Mouse (Mus musculus): Measurements from ENCODE around the gene Pltp. TPM values are rescaled to one million over a fixed set of nuclear protein-coding genes. Genes with fewer than 3 reads are reported as not detected.
"Not testable (repeated sequence)": the region's sequence is repeated elsewhere in the genome, so short reads cannot be mapped to it uniquely, and the experiment has no call there.

The Pltp gene
- polyA plus RNA-seq, 1 experiment = 35.7 TPM

DNA sequence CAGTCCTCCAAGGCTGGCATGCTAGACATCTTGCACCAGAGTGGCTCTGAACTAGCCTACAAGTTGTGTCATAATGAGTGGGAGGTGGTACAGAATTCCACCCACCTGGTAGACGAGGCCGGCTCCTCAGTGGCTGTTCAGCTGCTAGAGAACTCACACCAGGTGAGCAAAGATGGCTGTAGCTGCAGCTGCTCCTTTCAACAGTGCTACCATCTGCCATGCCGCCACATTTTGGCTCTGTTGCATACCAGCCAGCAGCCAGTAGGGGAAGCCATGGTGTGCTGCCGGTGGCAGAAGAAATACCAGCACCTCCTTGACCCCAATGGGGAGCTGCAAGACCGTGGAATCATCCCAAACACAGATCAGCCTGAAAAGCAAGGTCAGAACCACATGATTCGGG, 36.5 kb downstream of the Pltp start:
- WGBS = 91% methylated on average over 6 of the region's 6 CpGs

DNA sequence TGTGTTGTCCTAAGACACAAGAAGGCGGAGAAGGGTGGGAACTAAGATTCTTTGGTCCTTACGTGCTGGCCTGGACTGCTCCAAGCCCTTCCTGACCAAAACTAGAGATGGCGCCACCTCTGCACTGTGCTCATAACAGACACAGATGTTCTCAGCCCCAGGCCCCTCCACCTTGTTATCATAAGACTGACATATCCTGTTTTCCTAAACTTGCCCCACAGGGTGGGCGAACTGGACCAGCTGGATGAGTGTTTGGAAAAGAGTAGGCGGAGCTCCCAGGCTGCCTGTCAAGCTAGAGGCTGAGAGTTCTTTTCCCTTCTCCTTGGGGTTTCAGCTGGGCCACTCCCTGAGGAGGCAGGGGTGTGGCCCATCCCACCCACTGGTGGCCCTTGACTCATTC, 39.8 kb downstream of the Pltp start:
- no peak for DNase-seq (ENCODE audit: low read depth, low spot score)
- 76% methylated on average over 5 of the region's 5 CpGs for WGBS

More for the DNA sequence above, 36.5 kb downstream of the Pltp start:
- DNase-seq (ENCODE audit: low read depth, low spot score) = no peak

DNA sequence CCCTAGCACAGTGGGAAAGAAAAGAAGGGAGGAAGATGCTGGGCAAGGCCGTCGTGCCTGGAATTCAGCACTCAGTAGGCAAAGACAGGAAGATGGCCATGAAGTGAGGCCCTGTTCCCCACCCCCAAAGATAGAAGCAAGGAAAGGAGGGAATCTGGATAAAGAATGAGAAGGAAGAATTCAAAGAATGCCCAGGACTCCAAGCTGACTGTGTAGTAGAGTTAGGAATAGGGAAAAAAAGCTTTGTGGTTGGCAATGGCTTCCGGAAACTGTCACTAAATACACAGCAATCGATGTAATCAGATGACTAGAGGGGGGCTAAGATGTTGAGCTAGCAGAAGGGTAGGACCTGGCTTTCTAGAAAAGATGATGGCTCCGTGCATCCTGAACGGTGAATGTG, 40.3 kb downstream of the Pltp start:
- 87% methylated on average over 6 of the region's 6 CpGs for WGBS
- no peak for DNase-seq (ENCODE audit: low read depth, low spot score)

DNA sequence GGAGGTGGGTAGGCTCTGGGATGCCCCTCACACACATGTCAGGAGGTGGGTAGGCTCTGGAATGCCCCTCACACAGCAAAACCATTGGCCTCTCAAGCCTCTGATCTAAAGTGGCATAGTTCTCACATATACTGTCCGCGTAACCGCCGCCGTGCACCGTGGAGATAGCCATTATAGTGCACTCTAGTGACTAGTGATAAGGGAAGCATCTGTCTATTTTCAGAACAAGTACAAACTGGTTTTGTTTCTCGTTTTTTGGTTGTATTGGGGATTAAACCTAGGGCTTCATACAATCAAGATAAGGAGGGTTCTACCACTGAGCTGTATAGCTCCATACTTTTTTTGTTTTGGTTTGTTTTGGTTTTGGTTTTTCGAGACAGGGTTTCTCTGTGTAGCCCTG, 41.7 kb downstream of the Pltp start:
- 90% methylated on average over 8 of the region's 8 CpGs for WGBS
- DNase-seq (ENCODE audit: low read depth, low spot score) = no peak

DNA sequence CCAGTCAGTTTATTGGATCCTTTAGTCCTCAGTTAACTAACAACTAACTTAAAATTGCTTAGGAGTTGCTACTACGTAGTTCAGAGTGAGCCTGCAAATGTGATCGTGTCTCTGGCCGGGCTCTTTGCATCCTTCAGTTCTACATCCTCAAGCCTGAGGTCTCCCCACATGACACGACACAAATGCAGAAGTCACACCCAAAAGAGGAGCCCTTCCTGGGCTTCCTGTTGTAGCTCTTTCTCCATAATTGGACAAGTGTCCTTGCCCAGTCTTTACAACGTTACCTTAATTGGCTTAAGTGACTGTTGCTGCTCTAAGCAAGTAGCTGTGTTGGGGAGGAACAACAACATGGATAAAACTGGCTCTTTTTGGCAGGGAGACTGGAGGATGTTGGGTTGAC, 42.2 kb downstream of the Pltp start:
- DNase-seq (ENCODE audit: low read depth, low spot score) = no peak

DNA sequence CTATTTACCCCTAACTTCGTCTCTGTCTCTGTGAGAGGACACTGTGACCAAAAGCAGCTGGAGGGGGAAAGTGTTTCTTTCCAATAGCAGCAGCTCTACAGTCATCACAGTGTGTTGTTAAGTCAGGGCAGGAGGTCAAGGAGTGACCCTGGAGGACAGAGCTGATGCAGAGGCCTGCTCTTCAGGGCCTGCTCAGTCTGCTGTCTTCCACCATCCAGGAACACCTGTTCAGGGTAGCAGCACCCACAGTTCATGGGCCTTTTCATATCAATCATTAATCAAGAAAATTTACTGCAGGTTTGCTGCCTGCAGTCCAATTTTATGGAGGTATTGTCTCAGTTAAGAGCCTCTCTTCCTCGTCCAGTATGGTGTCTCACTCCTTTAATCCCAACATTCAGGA, 44.0 kb downstream of the Pltp start:
- WGBS = 26% methylated on average over 2 of the region's 2 CpGs
- DNase-seq (ENCODE audit: low read depth, low spot score) = no peak

More for the DNA sequence above, 42.2 kb downstream of the Pltp start:
- 62% methylated on average over 5 of the region's 5 CpGs for WGBS

DNA sequence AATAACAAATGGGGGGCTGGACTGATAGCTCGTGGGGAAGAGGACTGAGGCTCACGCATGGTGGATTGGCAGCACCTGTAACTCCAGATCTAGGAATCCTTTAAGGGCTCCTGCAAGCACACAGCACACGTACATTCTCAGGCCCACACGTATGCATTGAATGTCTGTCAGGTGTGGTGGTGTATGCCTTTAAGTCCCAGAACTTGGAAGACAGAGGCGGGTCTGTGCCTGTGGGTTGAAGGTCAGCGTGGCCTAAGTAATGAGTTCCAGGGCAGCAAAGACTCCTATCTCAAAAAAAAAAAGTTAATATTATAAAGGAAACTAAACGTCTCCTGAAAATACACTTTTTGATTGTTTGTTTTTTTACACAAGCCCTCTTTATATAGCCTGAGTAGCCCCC, 50.9 kb downstream of the Pltp start:
- DNase-seq (ENCODE audit: low read depth, low spot score) = no peak
- 32% methylated on average over 7 of the region's 7 CpGs for WGBS

DNA sequence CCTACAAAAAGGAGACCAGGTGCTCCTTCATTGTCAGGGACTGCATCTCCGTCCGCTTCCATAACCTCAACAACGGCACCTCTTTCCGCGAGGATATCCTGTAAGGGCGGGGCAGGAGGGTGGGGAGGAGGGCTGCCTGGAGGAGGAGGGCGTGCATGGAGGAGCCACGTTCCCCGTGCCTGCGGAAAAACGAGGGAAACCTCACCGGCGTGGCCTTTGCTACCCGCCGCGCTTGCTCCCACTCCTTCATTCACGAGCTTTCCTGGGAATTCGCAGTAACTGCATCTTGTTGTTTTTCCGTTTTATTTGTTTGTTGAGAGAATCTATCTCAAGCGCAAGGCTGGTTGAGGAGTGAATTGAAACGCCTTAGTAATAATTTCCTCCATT, 52.2 kb downstream of the Pltp start:
- DNase-seq (ENCODE audit: low read depth, low spot score) = no peak
- WGBS = under 1% methylated on average over 21 of the region's 21 CpGs

DNA sequence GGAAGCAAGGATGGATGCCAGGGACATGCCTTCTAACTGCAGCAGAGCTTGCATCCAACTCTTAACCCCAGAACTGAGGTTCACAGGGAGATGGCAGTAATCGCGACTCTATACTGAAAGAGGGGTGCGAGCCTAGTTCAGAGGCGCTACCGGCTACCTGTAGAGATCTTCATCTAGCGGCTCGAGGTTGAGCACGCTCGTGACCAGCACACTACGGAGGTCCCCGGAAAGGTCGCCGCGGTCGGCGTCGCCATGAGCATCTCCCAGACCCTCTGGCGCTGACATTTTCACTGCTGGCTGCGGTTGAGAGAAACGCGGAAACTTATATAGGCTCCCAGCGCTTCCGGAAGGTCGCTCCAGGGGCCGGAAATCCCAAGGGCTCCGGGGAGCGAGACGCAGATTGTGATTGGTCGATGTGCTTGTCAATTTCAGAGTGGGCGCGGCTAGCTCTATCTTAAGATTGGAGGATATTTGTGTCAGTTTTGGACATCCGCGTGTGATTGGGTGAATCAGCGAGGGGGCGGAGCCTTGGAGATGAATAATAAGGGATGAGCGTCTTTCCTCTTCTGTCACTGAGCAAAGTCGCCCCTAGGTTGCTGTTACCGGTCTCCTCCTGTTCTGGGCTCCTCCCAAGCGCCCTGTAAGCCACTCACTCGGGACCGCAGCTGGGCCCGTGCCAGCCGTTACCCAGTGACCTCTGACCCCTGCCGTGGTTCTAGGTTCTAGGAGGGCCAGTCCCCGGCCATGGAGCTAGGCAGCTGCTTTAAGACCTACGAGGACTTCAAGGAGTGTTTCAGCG, 52.8 kb downstream of the Pltp start, which contains the start of the genes Acot8 and Zswim3:
Gene Acot8 (minus strand): TSS at position 350 of the 799 bp plus-strand sequence.
Gene Zswim3 (plus strand): TSS at position 566 of the 799 bp plus-strand sequence.
- under 1% methylated on average over 47 of the region's 47 CpGs for WGBS
- peak; percentile 97 for DNase-seq (ENCODE audit: low read depth, low spot score)

DNA sequence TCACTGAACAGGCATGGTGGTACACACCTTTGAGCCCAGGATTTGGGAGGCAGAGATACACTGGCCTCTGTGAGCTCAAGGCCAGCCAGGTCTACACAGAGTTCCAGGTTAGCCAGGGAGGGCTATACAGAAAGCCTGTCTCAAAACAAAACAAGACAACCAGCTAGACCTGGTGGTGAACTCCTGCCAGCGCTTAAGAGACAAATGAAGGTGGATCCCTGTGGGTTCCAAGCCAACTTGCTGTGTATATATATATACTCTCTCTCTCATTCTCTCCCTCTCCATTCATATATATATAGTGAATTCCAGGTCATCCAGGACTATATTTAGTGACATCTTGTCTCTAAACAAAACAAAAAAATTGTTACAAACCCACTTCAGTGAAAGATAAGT, 53.6 kb downstream of the Pltp start:
- DNase-seq (ENCODE audit: low read depth, low spot score) = no peak
- WGBS = 28% methylated on average over 1 of the region's 1 CpGs

DNA sequence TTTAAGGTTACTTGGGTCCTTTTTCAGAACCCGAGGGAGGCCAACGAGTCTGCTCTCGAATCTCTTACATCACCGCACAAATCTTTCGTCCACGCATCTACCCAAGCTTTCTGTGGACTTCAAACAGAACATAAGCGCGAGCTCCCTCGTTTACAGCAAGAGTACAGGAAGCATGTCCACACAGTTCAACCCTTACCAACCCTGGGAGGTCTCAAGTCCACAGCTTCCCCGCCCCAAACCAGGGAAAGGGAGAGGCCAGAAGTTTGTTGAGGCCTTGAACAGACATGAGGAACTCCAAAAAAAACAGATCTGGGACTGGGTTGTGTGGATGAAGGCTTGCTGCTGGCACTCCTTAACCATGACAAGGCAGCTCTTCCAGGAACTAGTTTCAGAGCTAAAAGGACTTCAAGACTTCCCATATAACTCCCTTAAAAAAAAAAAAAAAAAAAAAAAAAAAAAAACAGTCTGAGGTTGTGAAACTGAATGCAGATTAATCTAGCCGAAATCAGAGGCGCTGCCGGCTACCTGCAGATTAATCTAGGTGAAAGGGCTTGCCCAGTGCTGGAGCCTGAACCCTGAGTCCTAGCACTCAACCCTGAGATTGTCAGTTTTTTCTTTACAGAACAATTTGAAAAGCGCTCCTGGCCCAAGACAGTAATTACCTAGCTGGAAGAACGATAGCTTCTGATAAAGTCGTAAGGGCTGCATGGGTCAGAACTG, 54.1 kb downstream of the Pltp start:
- 38% methylated on average over 16 of the region's 16 CpGs for WGBS
- no peak for DNase-seq (ENCODE audit: low read depth, low spot score)

DNA sequence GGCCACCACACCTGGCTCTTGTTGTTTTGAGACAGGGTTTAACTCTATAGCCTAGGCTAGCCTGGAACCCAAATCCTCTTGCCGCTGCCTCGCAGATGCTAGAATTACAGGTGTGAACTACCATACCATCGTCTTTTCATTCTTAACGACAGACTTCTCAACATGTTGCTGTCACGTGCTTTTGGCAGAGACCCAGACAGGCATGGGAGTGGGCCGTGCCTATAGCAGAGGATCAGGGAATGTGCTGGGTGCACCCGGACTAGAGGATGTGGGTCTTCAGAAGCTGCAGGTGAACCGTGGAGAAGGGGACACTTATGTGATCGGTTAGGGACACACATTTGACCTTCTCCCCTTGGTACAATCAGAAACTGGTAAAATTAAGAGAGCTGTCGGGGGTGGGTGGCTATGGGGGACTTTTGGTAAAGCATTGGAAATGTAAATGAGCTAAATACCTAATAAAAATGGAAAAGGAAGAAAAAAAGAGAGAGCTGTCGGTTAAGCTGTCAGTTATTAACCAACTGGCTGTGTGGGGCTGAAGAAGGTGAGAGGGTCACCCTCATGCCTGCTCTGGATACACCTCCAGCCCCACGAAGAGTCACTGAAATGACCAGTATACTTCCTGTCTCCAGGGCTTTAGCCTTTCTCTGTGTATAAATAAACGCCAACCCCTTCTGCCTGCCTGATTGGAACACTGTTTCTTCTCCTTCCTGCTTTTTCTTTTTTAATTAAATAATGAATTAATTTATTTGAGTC, 57.1 kb downstream of the Pltp start:
- WGBS = 82% methylated on average over 13 of the region's 13 CpGs
- no peak for DNase-seq (ENCODE audit: low read depth, low spot score)

DNA sequence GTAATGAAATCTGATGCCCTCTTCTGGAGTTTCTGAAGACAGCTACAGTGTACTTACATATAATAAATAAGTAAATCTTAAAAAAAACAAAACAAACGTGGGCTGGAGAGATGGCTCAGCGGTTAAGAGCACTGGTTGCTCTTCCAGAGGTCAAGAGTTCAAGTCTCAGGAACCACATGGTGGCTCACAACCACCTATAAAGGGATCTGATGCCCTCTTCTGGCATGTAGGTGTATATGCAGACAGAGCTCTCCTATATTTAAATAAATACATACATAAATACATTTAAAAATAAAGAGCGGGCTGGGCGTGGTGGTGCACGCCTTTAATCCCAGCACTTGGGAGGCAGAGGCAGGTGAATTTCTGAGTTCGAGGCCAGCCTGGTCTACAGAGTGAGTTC, 59.0 kb downstream of the Pltp start:
- not testable (repeated sequence) for DNase-seq (ENCODE audit: low read depth, low spot score)
- 57% methylated on average over 6 of the region's 6 CpGs for WGBS

DNA sequence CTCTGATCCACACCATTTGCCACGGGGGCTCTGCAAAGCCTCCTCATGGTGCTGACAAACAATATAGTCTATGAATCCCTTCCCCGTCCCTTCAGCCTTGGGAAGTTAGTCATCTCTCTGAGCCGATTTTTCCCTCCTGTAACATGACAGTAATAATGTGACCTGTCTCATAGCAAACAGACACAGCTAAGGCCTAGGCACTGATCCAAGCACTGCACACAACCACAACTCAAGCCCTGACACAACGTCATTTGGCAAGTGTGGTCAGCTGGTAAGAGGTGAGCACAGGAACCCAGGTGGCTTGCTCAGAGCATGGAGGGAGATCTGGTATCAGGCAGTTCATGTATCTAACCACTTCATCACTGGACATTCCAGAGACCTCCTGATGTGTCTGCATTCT, 61.6 kb downstream of the Pltp start:
- 68% methylated on average over 4 of the region's 4 CpGs for WGBS

DNA sequence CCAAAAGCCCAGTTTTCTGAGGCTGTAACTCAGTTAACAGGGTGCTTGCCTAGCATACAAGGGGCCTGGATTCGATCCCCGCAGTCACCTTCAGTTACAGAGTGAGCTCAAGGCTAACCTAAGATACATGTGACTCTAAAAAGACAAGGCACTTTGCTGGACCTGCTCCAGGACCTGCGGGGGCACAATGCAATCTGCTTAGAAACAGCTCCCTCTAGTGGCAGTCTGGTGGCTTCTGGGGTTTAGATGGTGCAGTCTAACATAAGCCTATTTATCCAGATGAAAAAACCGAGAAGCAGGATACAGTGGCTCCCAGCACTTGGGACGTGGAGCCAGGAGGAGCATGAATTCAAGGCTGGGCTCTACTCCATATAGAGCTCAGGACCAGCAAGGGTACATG, 63.2 kb downstream of the Pltp start:
- no peak for DNase-seq (ENCODE audit: low read depth, low spot score)
- 16% methylated on average over 5 of the region's 5 CpGs for WGBS

More for the DNA sequence above, 61.6 kb downstream of the Pltp start:
- no peak for DNase-seq (ENCODE audit: low read depth, low spot score)

DNA sequence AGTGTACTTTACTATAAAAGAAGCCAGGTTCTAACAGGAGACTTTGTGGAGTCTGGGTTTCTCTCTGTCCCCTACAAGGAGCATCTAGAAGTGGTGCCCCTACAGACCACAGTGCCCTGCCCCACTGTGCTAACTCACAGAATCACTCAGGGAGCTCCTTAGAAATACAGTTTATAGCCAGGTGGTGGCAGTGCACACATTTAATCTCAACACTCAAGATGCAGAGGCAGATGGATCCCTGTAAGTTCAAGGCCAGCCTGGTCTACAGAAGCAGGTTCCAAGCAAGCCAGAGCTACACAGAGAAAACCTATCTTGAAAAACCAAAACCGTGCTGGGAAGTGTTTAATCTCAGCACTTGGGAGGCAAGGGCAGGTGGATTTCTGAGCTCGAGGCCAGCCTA, 63.7 kb downstream of the Pltp start:
- no peak for DNase-seq (ENCODE audit: low read depth, low spot score)
- 92% methylated on average over 2 of the region's 2 CpGs for WGBS

DNA sequence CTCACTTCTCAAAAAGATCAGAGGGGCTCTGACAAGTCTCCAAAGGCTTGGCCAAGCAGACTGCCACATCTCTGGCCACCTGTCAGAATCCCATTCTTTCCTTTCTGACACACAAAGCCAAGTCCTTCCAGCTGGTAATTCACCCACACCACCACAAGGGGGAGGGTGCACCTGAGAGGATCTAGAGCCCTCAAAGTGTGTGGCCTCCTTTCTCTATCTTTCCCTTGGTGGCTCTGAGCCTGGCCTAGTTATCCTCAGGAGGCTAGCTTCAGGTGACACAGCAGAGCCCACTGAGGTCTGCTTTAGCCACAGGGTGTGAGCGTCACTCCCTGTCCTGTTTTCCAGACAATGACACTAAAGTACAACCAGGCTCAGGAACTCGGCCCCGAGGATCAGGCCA, 64.3 kb downstream of the Pltp start:
- WGBS = 77% methylated on average over 3 of the region's 3 CpGs
- no peak for DNase-seq (ENCODE audit: low read depth, low spot score)

DNA sequence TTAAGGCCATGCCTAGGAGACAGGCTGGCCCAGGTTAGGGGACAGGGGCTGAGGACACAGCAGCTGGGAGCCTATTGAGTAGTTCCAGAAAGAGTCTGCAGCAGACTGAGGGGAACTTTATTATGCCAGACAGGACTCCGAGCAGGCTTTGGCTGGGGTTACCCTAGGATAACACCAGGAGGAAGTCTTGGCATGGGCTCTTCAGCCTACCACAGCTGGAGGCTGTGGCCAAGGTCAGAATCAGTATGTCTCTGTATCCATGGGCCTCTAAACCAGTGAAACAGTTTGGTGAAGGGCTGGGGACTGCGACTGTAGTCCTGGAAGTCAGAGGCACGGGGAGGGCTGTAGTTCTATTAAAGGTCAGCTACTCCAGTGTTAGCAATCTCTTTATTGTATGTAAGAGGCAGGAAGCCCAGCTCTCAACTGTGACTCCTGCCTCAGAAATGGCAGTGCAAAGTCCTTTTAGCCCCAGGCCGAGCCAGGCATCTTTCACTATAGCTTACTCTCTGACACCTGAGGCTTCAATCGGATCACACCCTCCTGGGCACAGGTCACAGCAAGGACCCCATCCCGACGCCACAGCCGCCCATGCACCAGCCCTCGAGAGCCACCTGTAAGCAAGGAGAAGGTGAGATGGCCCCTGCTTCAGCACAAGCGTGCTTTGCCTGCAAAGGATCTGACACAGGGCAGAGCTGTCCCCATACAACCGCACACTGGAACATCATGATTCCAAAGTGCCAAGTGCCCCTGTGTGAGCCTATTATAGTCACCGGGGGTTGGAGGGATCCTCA, 64.9 kb downstream of the Pltp start:
- WGBS = 89% methylated on average over 12 of the region's 12 CpGs
- DNase-seq (ENCODE audit: low read depth, low spot score) = no peak

DNA sequence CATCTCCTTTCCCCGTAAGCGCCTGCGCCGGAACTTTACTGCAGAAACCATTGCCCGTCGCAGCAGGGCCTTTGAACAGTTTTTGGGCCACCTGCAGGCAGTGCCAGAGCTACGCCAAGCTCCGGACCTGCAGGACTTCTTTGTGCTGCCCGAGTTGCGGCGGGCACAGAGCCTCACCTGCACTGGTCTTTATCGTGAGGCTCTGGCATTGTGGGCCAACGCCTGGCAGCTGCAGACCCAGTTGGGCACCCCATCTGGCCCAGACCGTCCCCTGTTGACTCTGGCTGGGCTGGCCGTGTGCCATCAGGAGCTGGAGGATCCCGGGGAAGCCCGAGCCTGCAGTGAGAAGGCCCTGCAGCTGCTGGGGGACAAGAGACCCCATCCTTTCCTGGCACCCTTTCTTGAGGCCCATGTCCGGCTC, 65.7 kb downstream of the Pltp start:
- no peak for DNase-seq (ENCODE audit: low read depth, low spot score)
- 86% methylated on average over 18 of the region's 18 CpGs for WGBS

DNA sequence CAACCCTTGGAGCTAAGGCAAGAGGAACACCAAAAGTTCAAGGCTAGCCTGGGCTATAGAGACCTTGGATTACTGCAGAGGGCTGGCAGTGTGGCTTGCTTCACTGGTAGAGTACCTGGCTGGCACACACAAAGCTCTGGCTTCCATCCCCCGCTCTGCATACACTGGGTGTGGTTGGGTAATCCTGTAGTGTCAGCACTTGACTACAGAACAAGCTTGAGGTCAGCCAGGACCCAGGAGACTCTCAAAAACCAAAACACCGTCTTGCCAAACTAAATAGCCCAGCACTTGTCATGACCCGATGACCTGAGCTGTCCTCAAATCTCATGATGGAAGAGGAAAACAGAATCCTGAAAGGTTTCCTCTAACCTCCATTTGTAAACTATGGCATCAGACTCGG, 67.1 kb downstream of the Pltp start:
- no peak for DNase-seq (ENCODE audit: low read depth, low spot score)
- 58% methylated on average over 4 of the region's 4 CpGs for WGBS
